Mouse (Mus musculus) limb, embryonic 10.5 days (tissue): ENCODE data around the gene Treh. TPM values are rescaled to one million over a fixed set of nuclear protein-coding genes. Genes with fewer than 3 reads are reported as not detected.

Experiments used
- DNase-seq: peaks from one replicate; pipeline ENCODE4 v3.0.0-alpha.2; 2017; ENCODE audit warnings: low spot score
- H3K27ac ChIP-seq: fragments of 300-500 bp; sonication (generic); 2 replicates; pipeline ENCODE4 v1.5.1; 2016; ENCODE audit warnings: mild to moderate bottlenecking
- H3K27me3 ChIP-seq: fragments of 300-500 bp; sonication (generic); 2 replicates; pipeline ENCODE4 v1.6.1; 2016; ENCODE audit warnings: low read depth, mild to moderate bottlenecking; ENCODE audit not compliant: poor library complexity, severe bottlenecking
- H3K36me3 ChIP-seq: fragments of 300-500 bp; sonication (generic); 2 replicates; pipeline ENCODE4 v1.6.1; 2016; ENCODE audit warnings: mild to moderate bottlenecking, moderate library complexity
- H3K4me1 ChIP-seq: fragments of 300-500 bp; sonication (generic); 2 replicates; pipeline ENCODE4 v1.6.1; 2016
- H3K4me3 ChIP-seq: fragments of 300-500 bp; sonication (generic); 2 replicates; pipeline ENCODE4 v1.5.1; 2016; ENCODE audit warnings: mild to moderate bottlenecking, moderate library complexity
- H3K9me3 ChIP-seq: fragments of 300-500 bp; sonication (generic); replicated peaks from 2 replicates; pipeline ENCODE4 v1.6.1; 2016; ENCODE audit warnings: mild to moderate bottlenecking
- WGBS: fragments of 180-500 bp; shearing (Covaris S2); methylation state at CpG from one replicate; pipeline ENCODE4 v1.1.7; 2016; 5-methylcytosine and 5-hydroxymethylcytosine counted together
- polyA plus RNA-seq: library from polyadenylated mRNA; unstranded; fragments of >200 nt; fragmentation: Nextera tagmentation; extraction: Ambion mirVana; gene quantifications from 2 replicates; pipeline ENCODE4 v1.2.1, GENCODE M21; 2016

Treh gene
- polyA plus RNA-seq, 1 experiment from 2014 or later, result not detected

DNA sequence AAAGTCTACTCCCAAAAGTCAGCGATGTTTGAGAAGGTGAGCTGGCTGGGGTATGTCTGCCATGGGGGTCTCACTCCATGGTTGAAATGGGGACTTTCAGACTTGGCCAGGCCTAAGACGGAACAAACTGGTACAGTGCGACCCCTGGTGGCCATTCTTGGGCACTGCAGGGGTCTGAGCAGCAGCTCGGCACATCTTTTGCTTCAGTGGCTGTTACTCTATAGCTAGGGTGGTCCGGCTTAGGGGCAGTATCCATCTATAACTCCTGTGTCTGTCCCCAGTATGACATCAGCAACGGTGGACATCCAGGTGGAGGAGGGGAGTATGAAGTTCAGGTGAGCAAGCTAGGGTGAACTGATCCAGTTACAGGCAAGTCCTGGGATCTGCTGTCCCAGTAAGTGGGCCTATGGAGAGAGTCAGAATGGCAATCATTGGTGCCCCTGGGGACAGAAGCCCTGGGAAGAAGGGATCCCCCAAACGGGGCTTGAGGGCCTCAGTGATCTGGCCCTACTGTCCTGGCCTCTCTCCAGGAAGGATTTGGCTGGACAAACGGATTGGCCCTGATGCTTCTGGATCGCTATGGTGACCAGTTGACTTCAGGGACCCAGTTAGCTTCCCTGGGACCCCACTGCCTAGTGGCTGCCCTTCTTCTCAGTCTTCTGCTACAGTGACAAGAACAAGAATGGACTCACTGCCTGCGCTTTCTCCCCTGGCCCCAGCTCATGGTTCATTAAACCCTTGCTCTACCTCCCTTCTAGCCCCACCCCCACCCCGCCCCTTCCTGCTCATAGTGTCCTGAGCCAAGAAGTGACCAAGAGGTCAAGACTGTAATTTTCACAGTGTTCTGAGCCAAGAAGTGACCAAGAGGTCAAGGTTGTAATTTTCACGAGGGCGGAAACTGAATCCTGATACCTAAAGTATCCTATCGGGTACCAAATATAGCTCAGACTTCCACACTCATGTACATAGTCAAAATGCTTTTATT, 12.6 kb downstream of the Treh start:
- no peak overlapping the region for H3K4me3 ChIP-seq
- peaks cover 15% of the 10 kb centered on the region for H3K4me1 ChIP-seq
- peaks cover 42% of the 10 kb centered on the region for H3K36me3 ChIP-seq
- WGBS, result 42% methylated on average over 14 of the region's 14 CpGs
- peak; percentile 89 for DNase-seq
- 0 out of 2 replicates have a peak overlapping the region, but pooled peaks have one; percentile 30 for H3K27ac ChIP-seq
- no peaks in the 10 kb centered on the region for H3K9me3 ChIP-seq
- no peaks in the 10 kb centered on the region for H3K27me3 ChIP-seq

DNA sequence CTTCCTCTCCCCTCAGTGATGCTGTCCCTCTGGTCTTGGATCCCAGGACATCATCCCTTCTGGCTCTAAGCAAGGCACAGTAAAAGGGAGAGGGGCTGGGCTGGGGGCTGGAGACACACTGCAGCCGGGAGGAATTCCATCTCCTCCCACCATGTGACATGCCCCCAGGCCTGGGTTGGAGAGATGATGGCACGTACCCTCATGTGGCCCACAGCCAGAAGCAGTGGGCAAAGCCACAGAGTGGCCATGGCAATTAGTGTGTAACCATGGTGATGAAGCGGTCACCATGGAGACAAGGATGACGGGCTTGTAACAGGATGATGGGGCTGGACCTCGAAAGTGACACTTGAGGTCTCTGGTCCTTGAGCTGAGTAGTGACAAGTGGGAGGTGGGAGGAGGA, 13.6 kb downstream of the Treh start:
- H3K4me3 ChIP-seq, result no peak overlapping the region
- peaks cover 20% of the 10 kb centered on the region for H3K4me1 ChIP-seq
- H3K36me3 ChIP-seq, result peaks cover 52% of the 10 kb centered on the region
- WGBS, result 79% methylated on average over 5 of the region's 5 CpGs
- no peak overlapping the region for H3K27ac ChIP-seq
- H3K9me3 ChIP-seq, result no peaks in the 10 kb centered on the region
- no peak for DNase-seq
- no peaks in the 10 kb centered on the region for H3K27me3 ChIP-seq

DNA sequence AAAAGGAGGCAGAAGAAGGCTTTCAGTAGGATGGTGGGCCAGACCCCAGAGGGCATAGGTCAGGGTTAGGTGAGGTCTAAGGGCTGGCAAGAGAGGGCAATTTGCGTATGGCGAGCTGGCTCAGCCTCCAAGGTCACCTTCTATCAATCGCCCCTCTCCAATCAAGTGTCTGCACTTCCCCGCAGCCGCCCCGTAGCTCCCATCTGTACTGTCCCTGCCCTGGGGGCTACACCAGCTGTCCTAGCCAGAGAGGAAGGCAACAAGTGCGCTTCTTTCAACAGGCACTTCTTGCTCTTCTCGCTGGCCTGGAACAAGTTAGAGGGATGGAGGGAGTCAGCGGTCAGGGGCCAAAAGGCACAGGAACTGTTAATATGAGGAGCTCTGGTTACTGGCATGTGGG, 15.0 kb downstream of the Treh start:
- no peaks in the 10 kb centered on the region for H3K27me3 ChIP-seq
- no peak overlapping the region for H3K27ac ChIP-seq
- H3K36me3 ChIP-seq, result peaks cover 66% of the 10 kb centered on the region
- DNase-seq, result no peak
- no peaks in the 10 kb centered on the region for H3K9me3 ChIP-seq
- WGBS, result 65% methylated on average over 9 of the region's 9 CpGs
- peaks cover 20% of the 10 kb centered on the region for H3K4me1 ChIP-seq
- no peak overlapping the region for H3K4me3 ChIP-seq

DNA sequence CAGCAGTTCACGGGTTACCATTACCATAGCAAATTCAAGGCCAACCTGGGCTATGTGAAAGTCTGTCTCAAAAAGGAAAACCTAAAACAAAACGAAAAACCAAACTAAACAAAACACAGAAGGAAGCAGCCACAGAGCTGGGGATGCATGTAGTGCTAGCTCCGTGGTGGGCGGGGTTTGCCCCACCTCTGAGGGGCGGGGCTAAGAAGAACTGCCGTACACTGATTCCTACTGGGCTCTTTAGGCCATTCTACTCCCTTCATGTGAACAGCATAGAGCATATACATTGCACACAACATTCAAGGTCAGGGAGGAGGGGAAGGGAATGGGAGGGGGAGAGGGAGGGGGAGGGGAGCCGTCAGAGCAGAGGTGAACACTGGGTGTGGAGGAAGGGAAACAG, 17.6 kb downstream of the Treh start:
- Histone ChIP-seq H3K9me3 (no peaks in the 10 kb centered on the region), H3K27ac (no peak overlapping the region)

DNA sequence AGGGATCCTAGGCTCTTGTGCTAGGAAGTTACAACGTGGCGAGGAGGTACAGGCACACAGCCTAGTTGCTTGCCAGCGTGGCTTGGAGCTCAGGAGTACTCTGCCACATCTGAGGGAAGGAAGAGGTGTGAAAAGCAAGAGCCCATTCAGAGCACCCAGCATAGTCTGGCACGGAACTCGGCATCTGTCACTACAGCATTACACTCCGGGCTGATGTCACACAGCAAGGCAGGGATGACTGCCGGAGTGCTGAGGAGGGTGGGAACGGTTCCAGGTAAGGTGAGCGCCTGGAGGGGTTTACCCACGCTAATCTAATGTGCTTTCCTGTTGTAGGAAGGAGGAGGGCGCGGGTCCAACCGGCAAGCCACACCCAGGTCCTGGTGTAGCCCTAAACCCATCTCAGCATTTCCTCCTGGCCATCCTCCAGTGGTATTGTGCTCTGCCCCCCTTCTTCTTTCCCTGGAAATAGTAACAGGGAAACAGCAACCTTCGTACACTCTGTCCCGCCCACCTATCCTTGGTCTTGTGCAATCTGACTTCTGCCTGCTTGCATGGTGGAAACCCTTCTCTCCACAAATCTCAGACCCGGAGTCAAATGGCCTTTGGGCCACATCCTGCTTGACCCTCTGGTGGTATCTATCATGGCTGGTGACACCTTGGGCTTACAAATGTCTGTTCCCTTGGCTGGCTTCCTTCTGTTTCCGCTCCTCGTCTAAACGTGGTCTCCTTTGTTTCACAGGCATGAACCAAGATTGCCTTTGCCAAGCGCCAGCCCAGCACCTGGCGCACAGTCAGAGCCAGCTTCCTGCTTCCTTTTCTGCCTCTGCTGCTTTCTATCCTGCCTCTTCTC, 18.9 kb downstream of the Treh start:
- DNase-seq, result no peak
- 77% methylated on average over 21 of the region's 21 CpGs for WGBS
- Histone ChIP-seq H3K27me3 (no peaks in the 10 kb centered on the region), H3K36me3 (peaks cover 97% of the 10 kb centered on the region), H3K4me1 (peaks cover 6% of the 10 kb centered on the region; the same call in 1 of the 2 replicates), H3K9me3 (no peaks in the 10 kb centered on the region), H3K27ac (no peak overlapping the region), H3K4me3 (no peak overlapping the region)

More for the DNA sequence above, 17.6 kb downstream of the Treh start:
- Histone ChIP-seq H3K27me3 (no peaks in the 10 kb centered on the region), H3K4me3 (no peak overlapping the region), H3K36me3 (peaks cover 92% of the 10 kb centered on the region), H3K4me1 (peaks cover 16% of the 10 kb centered on the region)
- 42% methylated on average over 7 of the region's 7 CpGs for WGBS
- no peak for DNase-seq

DNA sequence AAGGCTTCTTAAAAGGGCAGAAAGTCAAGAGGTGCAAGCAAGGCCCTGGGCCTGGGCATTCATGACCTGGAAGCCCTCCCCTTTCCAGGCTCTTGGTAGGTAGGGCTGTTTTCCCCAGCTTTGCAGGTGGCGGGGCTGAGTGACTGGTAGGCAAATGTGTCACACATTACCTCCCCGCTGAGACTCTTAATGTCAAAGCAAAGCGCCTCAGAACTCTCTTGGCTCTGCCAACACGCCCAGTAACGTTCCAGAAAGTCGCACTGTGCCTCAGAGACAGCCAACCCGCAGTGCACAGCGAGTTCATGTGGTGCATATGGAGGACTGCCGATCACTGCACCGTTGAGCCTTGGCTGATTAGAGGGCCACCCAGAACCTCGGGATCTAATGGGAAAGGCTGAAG, 20.0 kb downstream of the Treh start:
- DNase-seq, result no peak
- peaks cover 97% of the 10 kb centered on the region for H3K36me3 ChIP-seq
- H3K27me3 ChIP-seq, result no peaks in the 10 kb centered on the region
- WGBS, result 85% methylated on average over 11 of the region's 11 CpGs
- no peak overlapping the region for H3K4me3 ChIP-seq
- H3K9me3 ChIP-seq, result no peaks in the 10 kb centered on the region
- no peak overlapping the region for H3K27ac ChIP-seq
- H3K4me1 ChIP-seq, result peaks cover 6% of the 10 kb centered on the region; the same call in 1 of the 2 replicates

DNA sequence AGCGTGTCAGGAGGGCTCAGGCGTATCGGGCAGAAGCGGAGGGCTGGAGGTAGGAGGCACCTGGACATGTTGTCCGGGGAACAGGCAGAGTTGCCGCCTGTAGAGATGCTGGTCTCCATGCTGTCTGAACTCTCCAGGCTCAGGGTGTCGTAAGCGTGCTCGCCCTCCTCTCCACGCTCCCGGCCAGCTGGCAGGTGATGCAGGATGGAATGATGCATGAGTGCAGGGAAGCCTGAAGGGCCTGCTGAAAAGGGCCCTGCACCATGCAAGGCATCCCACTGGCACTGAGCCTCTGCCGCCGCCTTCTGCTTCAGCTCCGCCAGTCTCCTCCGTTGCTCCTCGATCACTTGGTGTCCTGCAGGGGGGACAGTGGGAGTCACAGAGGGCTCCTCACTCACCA, 24.8 kb downstream of the Treh start:
- no peak for DNase-seq
- Histone ChIP-seq H3K36me3 (peaks cover 100% of the 10 kb centered on the region), H3K9me3 (no peaks in the 10 kb centered on the region), H3K4me3 (no peak overlapping the region), H3K27ac (no peak overlapping the region; the same call in 1 of the 2 replicates), H3K27me3 (no peaks in the 10 kb centered on the region), H3K4me1 (no peaks in the 10 kb centered on the region)
- 95% methylated on average over 16 of the region's 16 CpGs for WGBS

DNA sequence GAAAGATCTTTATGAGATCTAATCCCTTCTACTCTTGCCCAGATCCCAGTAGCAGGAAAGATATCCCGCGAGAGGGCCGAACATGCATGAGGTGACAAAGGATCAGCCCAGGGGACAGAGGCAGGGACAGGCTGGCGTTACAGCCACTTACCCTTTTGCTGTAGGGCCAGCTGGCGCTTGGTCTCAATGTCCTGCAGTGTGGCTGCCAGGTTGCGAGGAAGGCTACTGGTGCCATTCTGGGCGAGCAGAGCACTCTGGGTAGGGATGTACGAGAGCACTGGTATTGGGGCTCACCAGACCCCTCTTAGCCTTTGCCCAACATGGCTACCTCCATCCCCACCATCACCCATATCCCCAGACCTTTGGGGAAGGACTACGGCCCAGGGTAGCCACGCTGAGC, 26.2 kb downstream of the Treh start:
- Histone ChIP-seq H3K27ac (no peak overlapping the region), H3K9me3 (no peaks in the 10 kb centered on the region), H3K27me3 (no peaks in the 10 kb centered on the region), H3K4me3 (no peak overlapping the region), H3K4me1 (no peaks in the 10 kb centered on the region), H3K36me3 (peaks cover 100% of the 10 kb centered on the region)
- 91% methylated on average over 10 of the region's 10 CpGs for WGBS
- no peak for DNase-seq

DNA sequence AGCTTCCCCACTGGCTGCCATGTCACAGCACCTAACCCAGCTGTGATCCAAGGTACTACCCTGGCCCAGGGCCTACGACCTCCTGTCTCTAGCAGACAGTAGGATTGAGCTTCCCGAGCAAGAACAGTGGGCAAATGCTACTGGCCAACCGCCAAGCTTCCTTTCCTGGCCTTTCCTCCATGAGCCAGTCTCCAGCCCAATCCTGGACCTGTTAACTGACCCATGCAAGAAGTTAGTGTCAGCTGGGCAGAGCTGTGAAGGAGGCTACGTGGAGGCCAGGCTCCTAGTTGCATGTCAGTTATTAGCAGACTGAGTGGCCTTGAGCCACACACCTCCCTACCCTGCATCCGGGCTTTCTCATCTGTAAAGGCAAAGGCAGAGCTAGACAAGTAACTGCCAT, 26.7 kb downstream of the Treh start:
- H3K4me3 ChIP-seq, result no peak overlapping the region
- no peak overlapping the region for H3K27ac ChIP-seq
- 89% methylated on average over 5 of the region's 5 CpGs for WGBS
- DNase-seq, result no peak
- no peaks in the 10 kb centered on the region for H3K9me3 ChIP-seq
- H3K36me3 ChIP-seq, result peaks cover 100% of the 10 kb centered on the region
- no peaks in the 10 kb centered on the region for H3K4me1 ChIP-seq
- H3K27me3 ChIP-seq, result no peaks in the 10 kb centered on the region

DNA sequence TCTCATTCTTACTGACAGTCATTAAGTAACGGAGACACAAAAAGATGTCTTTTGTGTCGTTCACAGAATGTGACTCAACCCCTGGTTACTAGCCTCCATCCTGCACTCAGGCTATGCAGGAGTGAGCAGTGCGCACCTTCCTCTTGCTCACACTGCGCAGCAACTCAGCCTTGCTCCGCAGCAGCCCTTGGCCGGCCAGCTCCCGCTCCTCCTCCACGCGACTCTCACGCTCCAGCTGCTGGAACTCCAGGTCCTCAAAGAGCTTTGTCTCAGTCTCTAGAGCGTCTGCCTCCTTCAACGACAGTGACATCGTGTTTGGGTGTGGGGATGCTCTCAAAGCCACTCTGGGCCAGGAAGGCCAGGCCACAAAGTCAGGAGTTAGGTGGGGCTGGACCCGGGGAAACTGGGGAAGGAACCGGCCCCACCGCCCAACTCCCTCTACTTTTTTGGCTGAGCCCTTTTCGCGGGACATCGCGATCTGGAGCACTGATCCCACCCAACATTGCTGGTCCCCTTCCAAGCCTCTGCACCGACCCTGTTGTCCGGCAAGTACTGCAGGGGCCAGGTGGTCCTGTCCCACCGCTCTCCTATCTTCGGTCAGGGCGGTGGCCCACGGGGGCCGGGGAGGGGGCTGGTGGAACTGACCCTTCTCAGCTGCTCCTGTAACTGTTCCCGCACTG, 34.9 kb downstream of the Treh start:
- peak; percentile 47 for DNase-seq
- peak overlapping the region; percentile 53 for H3K4me3 ChIP-seq
- 14% methylated on average over 28 of the region's 28 CpGs for WGBS

DNA sequence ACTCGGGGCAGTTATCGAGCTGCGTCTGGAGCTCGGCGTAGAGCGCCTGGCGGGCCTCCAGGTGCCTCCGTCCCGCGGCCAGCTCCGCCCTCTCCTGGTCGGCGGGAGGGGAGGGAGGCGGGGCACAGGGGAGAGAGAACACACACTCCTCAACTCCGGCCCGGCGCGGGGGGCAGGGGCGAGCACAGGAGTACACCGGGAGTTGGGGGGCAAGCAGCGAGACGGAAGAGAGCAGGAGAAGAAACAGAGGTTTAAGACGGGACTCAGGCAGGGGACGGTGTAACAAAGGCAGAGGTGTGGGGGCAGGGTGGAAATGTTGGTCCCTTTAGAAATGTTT, 35.4 kb downstream of the Treh start:
- Histone ChIP-seq H3K27me3 (peaks cover 14% of the 10 kb centered on the region), H3K4me1 (peaks cover 23% of the 10 kb centered on the region), H3K9me3 (no peaks in the 10 kb centered on the region), H3K27ac (peak overlapping the region; percentile 85), H3K4me3 (peak overlapping the region; percentile 53), H3K36me3 (peaks cover 96% of the 10 kb centered on the region)
- 3% methylated on average over 23 of the region's 24 CpGs for WGBS
- peak; percentile 83 for DNase-seq

More for the DNA sequence above, 34.9 kb downstream of the Treh start:
- peak overlapping the region; percentile 85 for H3K27ac ChIP-seq
- peaks cover 23% of the 10 kb centered on the region for H3K4me1 ChIP-seq
- H3K9me3 ChIP-seq, result no peaks in the 10 kb centered on the region
- H3K27me3 ChIP-seq, result peaks cover 14% of the 10 kb centered on the region
- peaks cover 96% of the 10 kb centered on the region for H3K36me3 ChIP-seq

DNA sequence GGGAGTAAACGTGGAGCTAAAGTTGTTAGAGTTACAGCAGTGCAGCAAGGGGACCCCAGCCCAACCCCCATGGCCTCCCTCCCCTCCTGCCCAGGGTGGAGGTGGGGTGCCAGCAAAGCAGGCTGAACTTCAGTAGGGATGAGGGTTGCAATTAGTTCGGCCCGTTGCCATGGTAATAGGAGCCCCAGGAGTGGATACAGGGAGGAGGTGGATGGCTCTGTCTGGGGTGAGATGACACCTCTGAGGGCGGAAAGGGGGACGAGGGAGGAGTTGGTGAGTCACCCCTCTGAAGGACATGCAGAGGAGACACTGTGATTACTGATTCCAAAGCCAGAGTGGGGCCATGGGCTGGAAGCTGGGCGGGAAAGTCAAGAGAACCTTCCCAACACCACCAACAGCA, 35.9 kb downstream of the Treh start:
- H3K27ac ChIP-seq, result peak overlapping the region; percentile 85
- WGBS, result 13% methylated on average over 6 of the region's 6 CpGs
- peak overlapping the region; percentile 53 for H3K4me3 ChIP-seq
- H3K36me3 ChIP-seq, result peaks cover 96% of the 10 kb centered on the region
- peaks cover 23% of the 10 kb centered on the region for H3K4me1 ChIP-seq
- no peaks in the 10 kb centered on the region for H3K9me3 ChIP-seq
- DNase-seq, result peak; percentile 49
- H3K27me3 ChIP-seq, result peaks cover 14% of the 10 kb centered on the region
